Mouse (Mus musculus): ENCODE data around the gene Gm17545. TPM values are rescaled to one million over a fixed set of nuclear protein-coding genes. Genes with fewer than 3 reads are reported as not detected.

Gene Gm17545
- polyA plus RNA-seq, 1 experiment: not detected

- 4% methylated on average over 10 of the region's 10 CpGs for WGBS
- Histone ChIP-seq H3K4me3 (ENCODE audit: insufficient read depth, low read depth, low read length) (peak overlapping the region; percentile 61), H3K27ac (ENCODE audit: insufficient read depth, low read depth, low read length) (no peak overlapping the region), H3K4me1 (ENCODE audit: control insufficient read depth, insufficient read depth, low read length) (no peaks in the 10 kb centered on the region; the same call in 1 of the 2 replicates)
- TF ChIP-seq POLR2A (IDR thresholded peaks at IDR 0.05; ENCODE audit: insufficient read depth, low read depth, low read length): no peak
- no peak for TF ChIP-seq CTCF (IDR thresholded peaks at IDR 0.05; ENCODE audit: insufficient read depth, low read depth, low read length)
Measured at GRCm38 (mm10) chr9:22476265-22476664, 22.2 kb downstream of the Gm17545 start.

DNA sequence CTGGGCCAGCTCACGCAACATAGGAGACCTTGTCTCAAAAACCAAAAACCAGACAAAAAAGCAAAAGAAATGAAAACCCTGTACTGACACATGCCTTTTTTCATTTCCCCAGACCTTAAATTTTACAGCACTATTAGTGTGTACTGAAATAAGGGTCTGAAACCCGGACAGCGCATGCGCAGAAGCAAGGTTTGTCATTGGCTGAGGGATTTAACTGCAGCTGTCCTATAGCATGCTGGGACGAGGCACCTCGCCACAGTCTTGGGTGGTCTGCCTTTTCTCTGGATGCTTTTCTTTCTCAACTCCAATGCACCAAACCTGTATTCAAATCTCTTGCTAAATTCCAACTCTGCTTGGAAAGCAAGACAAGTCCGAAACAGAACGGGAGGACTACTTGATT lies 24.9 kb downstream of the Gm17545 start:
- WGBS: 96% methylated on average over 8 of the region's 8 CpGs
- no peak for TF ChIP-seq POLR2A (IDR thresholded peaks at IDR 0.05; ENCODE audit: insufficient read depth, low read depth, low read length)
- no peak for TF ChIP-seq CTCF (IDR thresholded peaks at IDR 0.05; ENCODE audit: insufficient read depth, low read depth, low read length)
- Histone ChIP-seq H3K4me1 (ENCODE audit: control insufficient read depth, insufficient read depth, low read length) (no peaks in the 10 kb centered on the region; the same call in 1 of the 2 replicates), H3K27ac (ENCODE audit: insufficient read depth, low read depth, low read length) (no peak overlapping the region), H3K4me3 (ENCODE audit: insufficient read depth, low read depth, low read length) (no peak overlapping the region)

GRCm38 (mm10) chr9:22483866-22484561 lies 29.9 kb downstream of the Gm17545 start:
- TF ChIP-seq CTCF (IDR thresholded peaks at IDR 0.05; ENCODE audit: insufficient read depth, low read depth, low read length) (no peak), POLR2A (IDR thresholded peaks at IDR 0.05; ENCODE audit: insufficient read depth, low read depth, low read length) (no peak)
- 96% methylated on average over 8 of the region's 8 CpGs for WGBS
- Histone ChIP-seq H3K27ac (ENCODE audit: insufficient read depth, low read depth, low read length) (no peak overlapping the region), H3K4me1 (ENCODE audit: control insufficient read depth, insufficient read depth, low read length) (no peaks in the 10 kb centered on the region), H3K4me3 (ENCODE audit: insufficient read depth, low read depth, low read length) (no peak overlapping the region)

DNA sequence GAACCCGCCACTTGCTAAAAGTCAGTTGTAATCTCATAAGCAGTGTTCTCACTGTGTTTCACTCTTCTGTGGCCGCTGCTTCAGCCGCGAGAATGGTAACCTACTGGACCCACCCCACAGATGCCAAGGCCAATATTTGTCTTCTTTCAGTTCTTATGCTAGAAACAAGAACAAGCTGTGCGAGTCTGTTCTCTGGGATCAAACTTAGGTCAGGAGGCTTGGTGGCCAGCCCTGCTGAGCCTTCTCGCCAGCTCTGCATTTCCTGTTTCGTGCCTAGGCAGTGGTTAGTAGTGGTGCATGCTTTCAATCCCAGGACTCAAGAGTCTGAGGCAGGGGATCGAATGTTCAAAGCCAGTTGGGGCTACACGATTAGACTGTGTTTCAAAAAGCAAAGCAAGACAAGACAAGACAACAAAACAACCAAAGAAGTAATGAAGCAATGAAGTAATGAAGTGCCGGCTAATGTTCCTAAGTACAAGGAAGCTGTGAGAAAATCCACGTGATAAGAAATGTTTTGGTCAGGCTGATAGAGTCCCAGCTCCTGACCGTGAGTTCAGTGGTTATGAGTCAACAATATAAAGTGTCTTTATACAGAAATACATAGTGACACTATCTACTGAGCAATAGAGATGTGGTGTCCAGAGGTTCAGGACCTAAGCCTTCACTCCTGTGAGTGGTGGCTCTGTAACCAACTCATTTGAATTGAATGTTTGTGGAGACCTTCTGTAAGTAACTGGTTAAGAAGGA lies 30.6 kb downstream of the Gm17545 start:
- no peak overlapping the region for H3K27ac ChIP-seq (ENCODE audit: insufficient read depth, low read depth, low read length)
- 89% methylated on average over 12 of the region's 12 CpGs for WGBS
- TF ChIP-seq POLR2A (IDR thresholded peaks at IDR 0.05; ENCODE audit: insufficient read depth, low read depth, low read length) (no peak), CTCF (IDR thresholded peaks at IDR 0.05; ENCODE audit: insufficient read depth, low read depth, low read length) (no peak)
- H3K4me1 ChIP-seq (ENCODE audit: control insufficient read depth, insufficient read depth, low read length): no peaks in the 10 kb centered on the region
- no peak overlapping the region for H3K4me3 ChIP-seq (ENCODE audit: insufficient read depth, low read depth, low read length)

DNA sequence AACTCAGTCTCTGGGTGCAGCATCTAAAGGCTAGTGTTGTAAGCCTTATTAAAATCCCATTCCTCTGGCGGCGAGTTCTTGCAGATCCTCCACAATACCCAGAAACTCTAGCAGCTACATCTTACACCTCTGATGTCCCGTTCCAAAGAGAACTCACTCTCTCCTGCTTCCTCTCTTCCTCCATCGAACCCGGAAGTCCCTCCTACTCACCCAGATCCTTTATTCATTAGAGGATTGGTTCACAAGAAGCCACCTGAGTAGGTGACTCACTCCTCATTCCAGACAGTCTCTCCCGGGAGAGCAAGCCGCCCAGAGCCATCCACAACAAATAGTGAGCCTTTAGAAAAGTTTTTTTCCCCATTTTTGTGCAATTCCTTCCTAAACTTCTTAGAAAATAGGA lies 32.1 kb downstream of the Gm17545 start:
- TF ChIP-seq POLR2A (IDR thresholded peaks at IDR 0.05; ENCODE audit: insufficient read depth, low read depth, low read length): no peak
- no peak for TF ChIP-seq CTCF (IDR thresholded peaks at IDR 0.05; ENCODE audit: insufficient read depth, low read depth, low read length)
- H3K4me1 ChIP-seq (ENCODE audit: control insufficient read depth, insufficient read depth, low read length): no peaks in the 10 kb centered on the region
- 80% methylated on average over 7 of the region's 7 CpGs for WGBS
- H3K27ac ChIP-seq (ENCODE audit: insufficient read depth, low read depth, low read length): no peak overlapping the region
- H3K4me3 ChIP-seq (ENCODE audit: insufficient read depth, low read depth, low read length): no peak overlapping the region

DNA sequence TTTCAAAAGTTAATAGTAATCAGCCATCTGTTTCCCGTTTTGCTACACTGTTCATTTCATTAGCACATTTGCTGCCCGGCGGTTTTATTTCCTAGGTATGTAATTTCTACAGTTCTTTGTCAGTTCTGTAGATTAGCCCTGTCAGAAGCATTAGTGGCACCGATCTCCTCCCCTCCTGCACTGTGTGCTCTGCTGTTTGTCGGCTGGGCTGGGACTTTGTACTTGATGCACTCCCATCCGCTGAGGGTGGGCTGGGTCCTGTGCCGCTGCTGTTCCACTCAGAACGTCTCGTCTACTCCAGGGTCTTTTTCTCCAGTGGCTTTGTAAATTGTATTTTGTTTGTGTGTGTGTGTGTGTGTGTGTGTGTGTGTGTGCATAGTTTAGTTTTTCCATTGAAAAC lies 34.9 kb downstream of the Gm17545 start:
- TF ChIP-seq POLR2A (IDR thresholded peaks at IDR 0.05; ENCODE audit: insufficient read depth, low read depth, low read length) (no peak), CTCF (IDR thresholded peaks at IDR 0.05; ENCODE audit: insufficient read depth, low read depth, low read length) (no peak)
- Histone ChIP-seq H3K27ac (ENCODE audit: insufficient read depth, low read depth, low read length) (no peak overlapping the region), H3K4me3 (ENCODE audit: insufficient read depth, low read depth, low read length) (no peak overlapping the region), H3K4me1 (ENCODE audit: control insufficient read depth, insufficient read depth, low read length) (no peaks in the 10 kb centered on the region)
- WGBS: 65% methylated on average over 9 of the region's 9 CpGs

DNA sequence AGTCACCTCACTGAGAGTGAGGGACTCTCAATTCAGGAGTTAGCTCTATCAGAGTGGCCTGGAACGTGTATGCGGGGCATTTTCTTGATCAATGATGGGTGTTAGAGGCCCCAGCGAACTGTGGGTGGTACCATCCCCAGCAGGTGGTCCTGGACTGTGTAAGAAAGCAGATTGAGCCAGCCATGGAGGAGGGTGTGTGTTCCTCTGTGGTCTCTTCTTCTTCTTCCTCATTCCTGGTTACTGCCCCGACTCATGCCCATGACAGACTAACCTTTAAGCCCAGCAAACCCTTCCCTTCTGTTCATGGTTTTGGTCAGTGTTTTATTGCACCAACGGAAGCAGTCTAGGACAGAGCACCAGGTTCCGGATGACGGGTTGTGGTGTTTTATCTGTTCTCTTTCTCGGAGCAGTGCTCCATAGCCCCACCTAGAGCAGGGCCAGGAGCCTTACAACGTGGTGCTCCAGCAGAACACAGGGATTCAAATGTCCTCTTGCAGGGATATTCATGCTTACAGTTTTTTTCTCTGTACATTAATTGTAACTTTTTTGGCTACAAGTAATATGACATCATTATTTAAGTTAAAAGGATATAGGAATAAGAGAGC lies 40.2 kb downstream of the Gm17545 start:
- H3K4me1 ChIP-seq (ENCODE audit: control insufficient read depth, insufficient read depth, low read length): no peaks in the 10 kb centered on the region
- no peak overlapping the region for H3K27ac ChIP-seq (ENCODE audit: insufficient read depth, low read depth, low read length)
- 93% methylated on average over 9 of the region's 9 CpGs for WGBS
- no peak overlapping the region for H3K4me3 ChIP-seq (ENCODE audit: insufficient read depth, low read depth, low read length)
- no peak for TF ChIP-seq POLR2A (IDR thresholded peaks at IDR 0.05; ENCODE audit: insufficient read depth, low read depth, low read length)
- TF ChIP-seq CTCF (IDR thresholded peaks at IDR 0.05; ENCODE audit: insufficient read depth, low read depth, low read length): no peak

GRCm38 (mm10) chr9:22495133-22495532 lies 41.0 kb downstream of the Gm17545 start:
- no peak for TF ChIP-seq CTCF (IDR thresholded peaks at IDR 0.05; ENCODE audit: insufficient read depth, low read depth, low read length)

More at GRCm38 (mm10) chr9:22495133-22495532, 41.0 kb downstream of the Gm17545 start:
- no peaks in the 10 kb centered on the region for H3K4me1 ChIP-seq (ENCODE audit: control insufficient read depth, insufficient read depth, low read length)
- 96% methylated on average over 2 of the region's 2 CpGs for WGBS
- no peak overlapping the region for H3K4me3 ChIP-seq (ENCODE audit: insufficient read depth, low read depth, low read length)
- H3K27ac ChIP-seq (ENCODE audit: insufficient read depth, low read depth, low read length): no peak overlapping the region

Measured in olfactory bulb, adult 2 months (tissue).